Comparison of ENCODE assay signal across 8 mouse cellular contexts in the genomic region with DNA sequence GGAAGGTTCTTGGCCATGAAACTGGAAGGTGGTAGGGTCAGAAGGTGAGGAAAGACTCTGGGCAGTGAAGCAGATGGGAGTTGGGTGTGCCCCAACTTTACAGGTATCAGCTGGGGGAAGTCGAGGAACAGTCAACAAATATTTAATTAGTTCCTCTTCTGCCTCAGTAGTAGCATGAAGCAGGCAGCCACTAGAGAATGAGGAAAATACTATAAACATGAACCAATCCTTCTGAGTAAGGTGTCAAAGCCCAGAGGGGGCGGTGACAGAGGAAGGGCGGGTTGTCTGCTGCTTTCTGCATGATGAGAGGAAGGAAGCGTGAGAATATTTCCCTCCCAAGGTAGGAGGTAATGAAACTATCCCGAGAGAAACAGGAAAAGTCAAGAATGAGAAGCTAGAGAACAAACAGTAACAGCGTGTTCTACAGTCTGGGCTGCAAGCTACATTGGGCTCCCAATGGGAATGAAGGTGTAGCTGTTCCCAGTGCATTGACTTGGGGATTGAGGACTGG. TPM values are rescaled to one million over a fixed set of nuclear protein-coding genes. Genes with fewer than 3 reads are reported as not detected.
DNase-seq lines count a peak whose midpoint lies in the region; ATAC-seq and TF ChIP-seq lines count a peak whose summit lies in the region.

A gene (plus strand): TSS at position 350 of the 511 bp plus-strand sequence.

- H3K36me3 ChIP-seq in CH12.LX (replicated peaks in 1 of 2; ENCODE audit: control insufficient read depth in 1 of 2, insufficient read depth in 1 of 2, low read length in 1 of 2), result no peaks in the 10 kb centered on the region
- no peaks in the 10 kb centered on the region for H3K36me3 ChIP-seq in intestine, postnatal 0 days (ENCODE audit: control insufficient read depth, insufficient read depth)
- no peaks in the 10 kb centered on the region for H3K36me3 ChIP-seq in liver, embryonic 11.5 days (ENCODE audit: control insufficient read depth, insufficient read depth, low read length)

- TF ChIP-seq RAD21 in CH12.LX (IDR thresholded peaks at IDR 0.05; ENCODE audit: low read depth, low read length), result no peak

- dilution Hi-C loops in CH12.LX (cut with MboI; ENCODE audit: extremely low pct_ligation_motif_present, extremely low pct_unique_long_range_greater_than_20kb, low sequenced_read_pairs), result no loop called here

- no peak for TF ChIP-seq CTCF in CH12.LX (conservative IDR thresholded peaks at IDR 0.05 in 1 of 2, IDR thresholded peaks at IDR 0.05 in 1 of 2; ENCODE audit: low read depth in 2 of 2, low read length in 2 of 2)
- no peak for TF ChIP-seq CTCF in intestine, postnatal 0 days (IDR thresholded peaks at IDR 0.05; ENCODE audit: low read depth)

- H3K4me2 ChIP-seq in CH12.LX (ENCODE audit: insufficient read depth, low read depth, poor library complexity, severe bottlenecking), result peak within 1 kb of the TSS; percentile 99
- peak within 1 kb of the TSS; percentile 84 for H3K4me2 ChIP-seq in intestine, postnatal 0 days (replicated peaks; ENCODE audit: low read depth)
- H3K4me2 ChIP-seq in liver, embryonic 11.5 days, result peak within 1 kb of the TSS; percentile 96

- peak within 1 kb of the TSS; percentile 7; the same call in 1 of the 2 replicates for H3K9ac ChIP-seq in CH12.LX (ENCODE audit: insufficient read depth, low read depth)
- peak within 1 kb of the TSS; percentile 97 for H3K9ac ChIP-seq in intestine, postnatal 0 days (ENCODE audit: low read depth, low read length)
- H3K9ac ChIP-seq in liver, embryonic 11.5 days (ENCODE audit: low read depth, low read length), result peak within 1 kb of the TSS; percentile 83

- ATAC-seq in intestine, postnatal 0 days, result no peak
- ATAC-seq in liver, embryonic 11.5 days (replicated peaks; ENCODE audit: low FRiP score), result no peak
- peak; percentile 74 for ATAC-seq in monocyte, adult 5-6 weeks (replicated peaks; ENCODE audit: insufficient number of reproducible peaks, low FRiP score, low TSS enrichment, poor library complexity, severe bottlenecking)

- no peaks in the 10 kb centered on the region for H3K27me3 ChIP-seq in CH12.LX (replicated peaks)
- no peaks in the 10 kb centered on the region for H3K27me3 ChIP-seq in intestine, postnatal 0 days (replicated peaks; ENCODE audit: control insufficient read depth, insufficient read depth, low read length)
- no peaks in the 10 kb centered on the region for H3K27me3 ChIP-seq in liver, embryonic 11.5 days (replicated peaks; ENCODE audit: control insufficient read depth, insufficient read depth, low read length)

- no peak within 1 kb of the TSS for H3K27ac ChIP-seq in CH12.LX (ENCODE audit: insufficient read depth, low read depth)
- peak within 1 kb of the TSS; percentile 88 for H3K27ac ChIP-seq in intestine, postnatal 0 days (ENCODE audit: low read depth, low read length)
- peak within 1 kb of the TSS; percentile 95 for H3K27ac ChIP-seq in liver, embryonic 11.5 days (ENCODE audit: low read depth, low read length)

- no peak for TF ChIP-seq POLR2A in CH12.LX (IDR thresholded peaks at IDR 0.05; ENCODE audit: low read depth, low read length)

- H3K9me3 ChIP-seq in CH12.LX (replicated peaks; ENCODE audit: low read length), result no peaks in the 10 kb centered on the region
- H3K9me3 ChIP-seq in intestine, postnatal 0 days (ENCODE audit: control insufficient read depth), result no peaks in the 10 kb centered on the region
- no peaks in the 10 kb centered on the region for H3K9me3 ChIP-seq in liver, embryonic 11.5 days (ENCODE audit: control insufficient read depth, low read length)

- in situ Hi-C loops in CH12.LX (cut with MboI; ENCODE audit: low pct_ligation_motif_present, low pct_unique_long_range_greater_than_20kb, low sequenced_read_pairs), result loop anchor here (10.0 kb wide), 1 partner anchor 87 kb away; no protein-coding TSS in a partner anchor

- no peak for DNase-seq in CH12.LX (ENCODE audit: extremely low read depth)
- peak; percentile 27 for DNase-seq in adrenal gland, postnatal 10 days
- peak; percentile 98 for DNase-seq in heart, adult 11 months
- no peak for DNase-seq in liver, embryonic 11.5 days (ENCODE audit: low spot score)
- DNase-seq in embryo, embryonic 11 days, result no peak
- DNase-seq in embryo, embryonic 10.5 days (ENCODE audit: low spot score), result no peak

- WGBS in intestine, postnatal 0 days, result 19% methylated on average over 6 of the region's 6 CpGs
- 13% methylated on average over 6 of the region's 6 CpGs for WGBS in liver, embryonic 11.5 days

- peaks cover 11 to 51% of the 10 kb centered on the region in 2 experiments; a peak in 3 of 4 replicates for H3K4me1 ChIP-seq in CH12.LX (ENCODE audit: control insufficient read depth in 1 of 2, insufficient read depth in 2 of 2)
- H3K4me1 ChIP-seq in intestine, postnatal 0 days (replicated peaks; ENCODE audit: control insufficient read depth, insufficient read depth, low read length), result peaks cover 5% of the 10 kb centered on the region; the same call in 1 of the 2 replicates
- peaks cover 49% of the 10 kb centered on the region for H3K4me1 ChIP-seq in liver, embryonic 11.5 days (replicated peaks; ENCODE audit: control insufficient read depth, insufficient read depth, low read length)

- TF ChIP-seq EP300 in CH12.LX (IDR thresholded peaks at IDR 0.05; ENCODE audit: low read length), result no peak

- H3K4me3 ChIP-seq in CH12.LX (replicated peaks in 1 of 3; ENCODE audit: low read depth in 2 of 3, low read length in 2 of 3, poor library complexity in 1 of 3), result peak within 1 kb of the TSS; percentile 58 to 93 (median 88)
- peak within 1 kb of the TSS; percentile 97 for H3K4me3 ChIP-seq in intestine, postnatal 0 days (ENCODE audit: low read depth, low read length)
- H3K4me3 ChIP-seq in liver, embryonic 11.5 days (ENCODE audit: low read depth, low read length), result peak within 1 kb of the TSS; percentile 75

- peaks cover 18% of the 10 kb centered on the region for H3K79me2 ChIP-seq in CH12.LX (replicated peaks; ENCODE audit: control insufficient read depth, extremely low read depth, insufficient read depth, poor library complexity, severe bottlenecking)

TF ChIP-seq in CH12.LX, 34 proteins besides CTCF, POLR2A, EP300 and RAD21:
- TF ChIP-seq JUND (conservative IDR thresholded peaks at IDR 0.05; ENCODE audit: low read depth, low read length) (no peak), ZNF384 (IDR thresholded peaks at IDR 0.05; ENCODE audit: low read depth, low read length) (no peak), PAX5 (IDR thresholded peaks at IDR 0.05; ENCODE audit: low read length) (no peak), SMC3 (IDR thresholded peaks at IDR 0.05; ENCODE audit: low read depth, low read length) (no peak), NELFE (IDR thresholded peaks at IDR 0.05; ENCODE audit: low read depth, low read length) (no peak), MAX (IDR thresholded peaks at IDR 0.05; ENCODE audit: low read length) (0 out of 2 replicates have a peak, but pooled peaks have one; percentile 33), SIN3A (IDR thresholded peaks at IDR 0.05; ENCODE audit: low read length) (0 out of 2 replicates have a peak, but pooled peaks have one; percentile 15), RCOR1 (conservative IDR thresholded peaks at IDR 0.05; ENCODE audit: low read depth, low read length) (no peak), TBP (conservative IDR thresholded peaks at IDR 0.05; ENCODE audit: low read depth, low read length) (no peak), IRF4 (IDR thresholded peaks at IDR 0.05; ENCODE audit: low read depth, low read length) (no peak)

RNA-seq across cellular contexts. Expression of the gene that starts here (rescaled TPM):
- total RNA-seq in CH12.LX (2012; rRNA removed), result 25.1 and 28.1 TPM in 2 replicates
- 25.4 TPM in 2 replicates for total RNA-seq in CH12.LX (2014; rRNA removed)
- polyA plus RNA-seq in CH12.LX (2012; ENCODE audit: insufficient read length, low read depth), result 30.4 and 31.4 TPM in 2 replicates
- total RNA-seq in adrenal gland, postnatal 10 days (2021), result 10 to 100 TPM; 39.2 to 42.3 TPM
- polyA plus RNA-seq in intestine, postnatal 0 days (2015; fragmentation: Nextera tagmentation; extraction: Ambion mirVana), result 22.2 and 24.8 TPM in 2 replicates
- polyA plus RNA-seq in liver, embryonic 11.5 days (2014; fragmentation: Nextera tagmentation; extraction: Ambion mirVana), result 37.7 and 37.9 TPM in 2 replicates
- total RNA-seq in monocyte, adult 5-6 weeks (2017), result 60.3 to 91.9 TPM (median 84.4 TPM) in 3 replicates

Comparison
In these comparisons a context has a peak if more than half of its experiments do, and no peak if none do; other contexts are left out.
1. DNase-seq: peak in adrenal gland, postnatal 10 days (single experiment) and heart, adult 11 months (single experiment); none in CH12.LX (single experiment), liver, embryonic 11.5 days (single experiment), embryo, embryonic 11 days (single experiment) and embryo, embryonic 10.5 days (single experiment).
2. H3K9ac ChIP-seq: peak in every context shown above with its lines; median percentile 97 in intestine, postnatal 0 days; 83 in liver, embryonic 11.5 days; 7 in CH12.LX.
3. Peak in every context shown above with its lines, with median percentiles within 50 percentile points of each other: H3K4me2 ChIP-seq and H3K4me3 ChIP-seq.